Mouse (Mus musculus): Measurements from ENCODE around the gene Acacb.

- TF ChIP-seq CTCF (IDR thresholded peaks at IDR 0.05; ENCODE audit: control insufficient read depth, insufficient read depth, low read length) (no peak), POLR2A (IDR thresholded peaks at IDR 0.05; ENCODE audit: borderline replicate concordance, control insufficient read depth, low read depth, low read length) (no peak)
Observed at GRCm38 (mm10) chr5:114238924-114239323, 92.6 kb downstream of the Acacb start.
